Mouse (Mus musculus) right cerebral cortex, adult 2 months (tissue): ENCODE measurements around the gene Ccdc62.

Source experiments
- DNase-seq, 2 experiments: peaks; one replicate each; pipeline ENCODE4 v3.0.0; 2021 to 2022; ENCODE audit warnings: low spot score in 2 of 2

Gene Ccdc62

GRCm38 (mm10) chr5:124003375-124003774 lies 72.9 kb downstream of the Ccdc62 start:
- no peak for DNase-seq

GRCm38 (mm10) chr5:124004356-124005150 lies 74.1 kb downstream of the Ccdc62 start:
- DNase-seq: no peak

GRCm38 (mm10) chr5:124005151-124005500 lies 74.6 kb downstream of the Ccdc62 start:
- DNase-seq: no peak

- DNase-seq: no peak
Measured at GRCm38 (mm10) chr5:124005591-124005990, 75.1 kb downstream of the Ccdc62 start.

- no peak for DNase-seq
Measured at GRCm38 (mm10) chr5:124006082-124006873, 75.8 kb downstream of the Ccdc62 start.

GRCm38 (mm10) chr5:124006891-124007491 lies 76.5 kb downstream of the Ccdc62 start:
- no peak for DNase-seq

GRCm38 (mm10) chr5:124010077-124010476 lies 79.6 kb downstream of the Ccdc62 start:
- DNase-seq: no peak

- peak in 1 of 2 experiments; percentile 57 for DNase-seq
Measured at GRCm38 (mm10) chr5:124010910-124011655, 80.6 kb downstream of the Ccdc62 start.

GRCm38 (mm10) chr5:124011927-124012326 lies 81.4 kb downstream of the Ccdc62 start:
- no peak for DNase-seq

- no peak for DNase-seq
Measured at GRCm38 (mm10) chr5:124012885-124013284, 82.4 kb downstream of the Ccdc62 start.

- no peak for DNase-seq
Measured at GRCm38 (mm10) chr5:124013747-124014146, 83.3 kb downstream of the Ccdc62 start.

GRCm38 (mm10) chr5:124014180-124014579 lies 83.7 kb downstream of the Ccdc62 start:
- DNase-seq: no peak

GRCm38 (mm10) chr5:124014791-124015251 lies 84.3 kb downstream of the Ccdc62 start:
- no peak for DNase-seq

- no peak for DNase-seq
Measured at GRCm38 (mm10) chr5:124015727-124016126, 85.2 kb downstream of the Ccdc62 start.

GRCm38 (mm10) chr5:124016291-124016821 lies 85.9 kb downstream of the Ccdc62 start:
- no peak for DNase-seq

- DNase-seq: no peak
Measured at GRCm38 (mm10) chr5:124017941-124018340, 87.5 kb downstream of the Ccdc62 start.

GRCm38 (mm10) chr5:124018651-124019050 lies 88.2 kb downstream of the Ccdc62 start:
- no peak for DNase-seq
